Mouse (Mus musculus) adrenal gland, postnatal 36 days (tissue): Measurements from ENCODE around the gene Hsp90ab1. TPM values are rescaled to one million over a fixed set of nuclear protein-coding genes. Genes with fewer than 3 reads are reported as not detected.
A peak's percentile ranks its signal among the peaks of the same experiment; 100 is the strongest.

Source experiments
- DNase-seq, 2 experiments: peaks; one replicate each; pipeline ENCODE4 v3.0.0; 2021; ENCODE audit warnings: mixed read lengths in 1 of 2
- total RNA-seq, 2 experiments: library from RNA; stranded (reverse); gene quantifications; 2 replicates each; pipeline ENCODE4 v1.2.3; 2021

Gene Hsp90ab1
- total RNA-seq, 2 experiments from 2014 or later, result 1,888 to 2,360 TPM

DNA sequence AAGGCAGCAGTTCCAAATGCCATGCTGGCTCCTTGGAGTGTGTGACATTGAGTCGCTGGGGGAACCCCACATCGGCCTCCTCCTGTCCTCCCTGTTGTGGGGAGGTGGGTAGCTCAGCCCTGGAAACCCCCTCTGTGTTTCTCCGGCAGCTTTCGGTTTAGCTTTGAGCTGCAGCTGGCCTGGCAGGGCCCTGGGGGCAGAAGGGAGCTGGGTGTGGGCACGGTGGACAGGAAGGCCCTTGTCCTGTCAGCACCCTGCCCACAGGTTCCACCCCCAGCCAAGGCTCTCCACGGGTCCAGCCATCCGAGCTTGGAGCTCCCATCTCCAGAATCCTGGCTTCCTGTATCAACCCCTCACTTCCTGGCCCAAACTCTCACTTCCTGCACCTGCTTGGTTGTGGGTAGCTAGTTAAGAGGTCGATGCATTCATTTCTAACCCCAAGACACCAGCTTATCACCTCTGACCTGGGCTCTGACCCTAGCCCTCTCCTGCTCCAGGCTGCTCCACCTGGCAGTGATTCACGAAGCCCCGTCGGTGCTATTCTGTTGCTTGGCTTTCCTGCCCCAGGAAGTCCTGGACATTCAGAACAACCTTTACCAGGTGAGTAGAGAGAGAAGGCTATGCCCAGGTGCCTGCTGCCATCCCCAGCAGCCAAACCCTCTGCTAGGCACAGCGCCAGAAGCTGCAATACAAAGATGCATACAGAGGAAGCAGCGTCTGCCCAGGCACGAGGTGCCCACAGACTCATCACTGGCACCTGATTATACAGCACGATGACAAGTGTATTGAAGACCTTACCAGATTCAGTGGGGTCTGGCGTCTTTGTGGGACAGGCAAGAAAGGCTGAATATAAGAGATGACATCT, 14.8 kb downstream of the Hsp90ab1 start:
- DNase-seq, result no peak

DNA sequence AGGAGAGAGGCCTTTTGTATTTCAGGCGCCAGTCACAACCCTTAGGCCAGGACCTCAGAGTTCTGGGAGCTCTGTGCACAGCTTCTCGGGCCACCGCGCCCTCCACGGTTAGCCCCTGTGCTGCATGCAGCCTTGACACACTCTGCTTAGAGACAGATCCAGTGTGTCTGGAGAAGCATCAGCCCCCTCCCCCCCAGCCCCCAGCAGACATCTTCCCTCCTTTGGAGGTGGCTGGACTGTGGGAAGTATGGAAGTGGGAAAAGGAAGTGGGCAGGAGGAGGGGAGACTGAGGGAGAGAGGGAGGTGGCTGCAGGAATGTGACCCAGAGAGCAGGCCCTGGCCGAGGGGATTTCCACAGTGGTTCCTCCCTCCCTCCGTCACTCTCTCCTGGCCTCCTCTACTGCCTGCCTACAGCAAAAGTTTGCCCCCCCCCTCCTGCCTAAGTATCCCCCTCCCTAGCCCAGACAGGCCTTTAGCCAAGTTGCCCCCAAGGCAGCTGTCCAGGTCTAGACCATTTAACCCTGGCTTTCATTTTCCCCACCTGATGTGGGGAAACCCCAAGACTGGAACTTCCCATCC, 15.7 kb downstream of the Hsp90ab1 start:
- peak in 1 of 2 experiments; percentile 19 for DNase-seq

DNA sequence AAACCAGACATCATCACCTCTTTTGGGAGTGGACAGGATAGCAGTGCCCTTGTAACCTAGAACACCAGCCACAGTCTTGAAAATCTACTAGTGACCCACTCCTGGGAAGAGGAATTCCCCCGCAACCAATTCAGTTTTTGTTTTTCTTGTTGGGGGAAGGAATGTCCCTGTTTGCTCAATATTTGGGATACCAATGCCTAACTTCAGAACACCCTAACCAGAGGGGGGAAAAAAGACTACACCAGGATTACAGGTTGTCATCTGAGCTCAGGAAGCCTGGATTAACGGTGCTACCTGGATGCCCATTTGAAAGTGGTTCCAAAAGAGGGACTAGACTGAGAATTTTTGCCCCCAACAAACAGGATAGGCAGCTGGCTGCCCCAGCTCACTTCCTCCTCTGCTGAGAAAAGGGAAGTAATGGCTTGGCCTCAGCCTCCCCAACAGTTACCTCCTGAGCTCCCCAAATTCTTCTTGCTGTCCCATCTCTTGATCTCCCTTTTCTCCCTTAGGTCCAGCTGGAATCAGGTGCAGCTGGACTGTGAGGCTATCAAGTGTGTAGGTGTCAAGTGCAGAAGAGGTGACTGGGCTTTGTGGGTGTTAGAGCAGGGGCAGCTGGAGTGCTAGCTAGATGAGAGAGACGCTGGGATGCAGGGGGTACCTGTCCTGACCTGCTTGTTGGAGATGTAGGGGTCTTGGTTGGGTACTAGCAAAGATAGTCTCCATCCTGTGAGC, 16.4 kb downstream of the Hsp90ab1 start:
- DNase-seq, result no peak

DNA sequence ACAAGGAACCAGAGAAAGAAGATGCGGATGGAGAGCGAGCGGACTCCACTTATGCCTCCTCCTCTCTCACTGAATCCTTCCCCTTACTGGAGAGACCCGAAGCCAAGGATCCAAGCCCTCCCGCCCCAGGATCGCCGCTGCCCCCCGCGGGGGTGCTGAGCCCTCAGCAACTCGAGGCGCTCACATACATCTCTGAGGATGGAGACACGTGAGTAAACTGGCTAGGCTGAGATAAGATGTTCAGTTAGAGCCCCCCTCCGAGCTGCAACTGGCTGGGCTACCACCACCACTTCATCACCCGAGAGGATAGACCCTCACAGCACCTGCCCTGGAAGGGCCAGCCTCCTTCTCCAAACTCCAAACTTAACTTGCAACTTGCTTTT, 17.0 kb downstream of the Hsp90ab1 start:
- DNase-seq, result no peak

DNA sequence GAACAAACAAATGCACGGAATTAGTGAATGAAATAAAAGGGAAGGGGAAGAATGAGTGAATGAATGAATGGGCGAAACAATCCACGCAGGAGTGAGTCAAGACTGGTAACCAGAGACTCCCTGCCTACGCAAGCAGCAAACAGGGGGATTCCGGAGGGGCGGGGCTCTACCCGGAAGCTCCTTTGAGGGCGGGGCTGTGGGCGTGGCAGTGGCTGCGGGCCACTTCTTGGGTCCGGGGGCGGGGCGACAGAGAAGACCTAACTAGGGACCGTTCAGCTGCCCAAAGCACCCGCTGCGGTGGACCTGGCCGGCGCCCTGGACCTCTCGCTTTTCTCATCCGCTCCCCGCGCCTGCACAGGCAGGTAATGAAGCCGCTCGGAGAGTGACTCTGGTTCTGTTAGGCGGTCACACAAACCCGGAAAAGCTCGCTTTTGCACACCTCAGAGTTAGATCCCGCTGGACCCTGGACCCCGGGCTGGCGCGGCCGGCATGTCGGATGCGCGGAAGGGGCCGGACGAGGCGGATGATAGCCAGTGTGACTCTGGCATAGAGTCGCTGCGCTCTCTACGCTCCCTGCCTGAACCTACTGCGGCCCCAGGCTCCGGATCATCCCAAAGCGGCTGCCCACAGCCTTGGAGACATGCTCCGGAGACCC, 17.5 kb downstream of the Hsp90ab1 start, which contains the start of gene Nfkbie:
TSS of gene Nfkbie (plus strand) at position 252 of the 655 bp plus-strand sequence.
- DNase-seq, result peak; percentile 98 to 99

DNA sequence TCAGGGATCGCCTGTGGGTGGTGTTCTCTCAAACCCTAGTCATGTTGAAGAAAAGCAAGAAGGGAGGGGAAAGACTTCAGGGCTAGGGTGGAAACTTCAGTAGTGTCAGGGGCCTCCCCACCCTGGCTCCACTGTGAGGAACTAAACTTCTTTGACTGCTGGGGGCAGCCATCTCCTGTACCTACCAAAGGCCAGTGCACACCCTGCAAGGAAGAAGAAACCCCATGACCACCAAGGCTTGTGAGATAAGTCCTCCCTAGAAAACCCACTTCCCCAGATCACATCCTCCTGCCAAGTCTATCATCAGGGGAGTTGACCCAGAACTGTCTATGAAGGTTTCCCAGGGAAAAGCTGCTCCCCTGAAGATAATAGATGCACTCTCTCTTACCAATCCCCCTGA, 18.7 kb downstream of the Hsp90ab1 start:
- DNase-seq, result no peak

DNA sequence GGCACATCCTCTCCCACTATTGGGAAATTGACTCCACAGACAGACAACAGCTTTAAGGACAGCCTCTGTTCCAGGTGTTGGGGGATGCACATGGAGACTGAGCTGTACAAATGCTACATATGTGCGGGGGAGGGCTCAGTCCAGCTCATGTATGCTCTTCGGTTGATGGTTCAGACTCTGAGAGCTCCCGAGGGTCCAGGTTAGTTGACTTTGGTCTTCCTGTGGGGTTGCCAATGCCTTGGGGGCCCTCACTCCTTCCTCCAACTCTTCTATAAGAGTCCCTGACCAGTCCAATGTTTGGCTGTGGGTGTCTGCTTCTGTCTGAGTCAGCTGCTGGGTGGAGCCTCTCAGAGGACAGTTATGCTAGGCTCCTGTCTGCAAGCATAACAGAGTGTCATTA, 20.0 kb downstream of the Hsp90ab1 start:
- DNase-seq, result no peak

DNA sequence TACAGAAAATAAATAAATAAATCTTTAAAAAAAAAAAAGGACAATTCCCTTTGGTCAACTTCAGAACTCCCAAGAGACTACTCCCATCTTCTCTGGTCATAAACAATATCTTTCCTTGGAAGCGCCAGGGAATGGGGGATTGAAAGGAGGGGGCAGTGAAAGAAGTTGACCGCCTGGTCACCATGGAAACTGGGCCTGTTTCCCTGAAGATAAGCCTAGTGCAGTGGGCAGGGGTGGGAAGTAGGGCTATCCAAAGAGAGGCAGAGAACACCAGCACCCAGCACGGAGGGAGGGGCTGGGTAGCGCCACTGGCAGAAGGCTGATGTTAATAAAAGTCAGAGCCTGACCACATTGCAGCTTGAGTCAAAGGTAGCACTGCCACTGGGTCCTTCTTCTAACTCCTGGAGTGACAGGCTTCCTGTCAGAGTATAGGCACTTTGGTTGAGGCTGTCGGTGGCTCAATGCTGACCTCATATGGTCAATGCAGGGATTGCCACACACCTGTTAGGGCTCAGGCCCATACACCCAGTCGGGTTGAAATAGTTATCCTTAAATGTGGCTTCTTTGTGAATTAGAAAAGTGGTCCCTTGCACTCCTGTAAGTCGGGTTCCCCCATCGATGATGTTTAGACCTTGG, 21.1 kb downstream of the Hsp90ab1 start:
- peak; percentile 79 to 81 for DNase-seq

DNA sequence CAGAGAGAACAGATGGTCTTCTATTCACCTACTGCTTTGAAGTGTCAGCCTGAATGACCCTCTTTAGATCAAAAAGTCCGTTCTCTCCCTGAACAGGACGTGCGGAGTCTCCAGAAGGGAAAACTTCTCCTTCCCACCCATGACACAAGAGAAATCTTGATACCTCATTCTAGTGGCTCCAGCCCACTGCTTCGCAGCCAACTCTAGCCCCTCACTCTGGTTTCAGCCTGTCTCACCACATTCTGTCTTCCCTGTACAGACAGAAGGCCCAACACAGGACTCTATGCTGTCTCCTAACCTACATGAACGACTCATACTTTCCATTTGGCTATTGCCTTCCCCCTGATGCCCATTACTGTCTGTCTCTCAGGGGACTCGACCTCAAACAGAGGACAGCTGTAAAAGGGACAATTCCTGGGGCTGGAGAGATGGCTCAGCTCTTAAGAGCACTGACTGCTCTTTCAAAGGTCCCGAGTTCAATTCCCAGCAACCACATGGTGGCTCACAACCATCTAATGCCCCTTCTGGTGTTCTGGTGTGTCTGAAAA, 21.7 kb downstream of the Hsp90ab1 start:
- no peak for DNase-seq

DNA sequence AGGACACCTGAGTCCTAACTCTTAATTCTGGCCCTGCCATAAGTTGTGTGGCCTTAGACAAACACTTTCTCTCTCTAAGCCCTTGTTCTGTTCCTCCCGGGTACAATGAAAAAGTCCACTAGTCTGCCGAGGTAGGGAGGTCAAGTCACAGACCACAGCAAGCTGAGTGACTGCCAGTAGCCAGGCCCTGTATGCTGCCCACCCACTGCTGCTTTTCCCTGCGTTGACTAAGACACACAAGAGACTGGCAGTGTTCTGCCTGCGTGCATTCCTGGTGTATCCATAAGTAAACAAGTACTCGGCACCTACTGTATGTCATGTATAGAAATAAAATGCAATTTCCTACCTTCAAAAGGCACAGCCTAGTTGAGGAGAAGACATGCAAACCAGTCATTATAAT, 22.8 kb downstream of the Hsp90ab1 start:
- no peak for DNase-seq

DNA sequence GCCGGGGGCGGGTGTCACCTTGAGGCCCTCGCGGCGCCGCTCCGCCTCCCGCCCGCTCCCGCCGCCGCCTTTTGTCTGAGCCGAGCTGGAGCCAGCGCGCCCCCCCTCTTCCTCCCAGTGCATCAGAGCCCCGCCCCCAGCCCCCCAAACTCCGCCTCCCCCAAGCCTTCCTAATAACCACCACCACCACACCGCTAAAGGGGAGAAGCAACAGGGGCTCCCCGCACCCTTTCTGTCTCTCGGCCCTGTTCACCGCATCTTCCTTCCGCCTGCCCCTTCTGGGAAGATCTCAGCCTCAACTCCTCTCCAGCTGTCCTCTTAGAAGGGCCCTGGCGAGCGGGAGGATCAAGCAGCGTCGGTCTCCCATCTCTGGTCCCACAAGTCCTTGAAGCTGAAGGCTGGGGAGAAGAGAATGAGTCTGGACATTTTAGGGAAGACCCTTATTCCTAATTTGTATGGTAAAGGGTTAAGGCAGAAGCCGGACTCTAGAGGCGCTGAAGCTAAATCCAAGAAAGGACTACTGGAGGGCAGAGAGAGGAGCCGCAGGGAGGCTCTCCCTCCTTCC, 23.4 kb downstream of the Hsp90ab1 start, which contains the start of gene Tmem151b:
TSS of gene Tmem151b (minus strand) at position 61 of the 565 bp plus-strand sequence.
- peak in 1 of 2 experiments; percentile 37 for DNase-seq

DNA sequence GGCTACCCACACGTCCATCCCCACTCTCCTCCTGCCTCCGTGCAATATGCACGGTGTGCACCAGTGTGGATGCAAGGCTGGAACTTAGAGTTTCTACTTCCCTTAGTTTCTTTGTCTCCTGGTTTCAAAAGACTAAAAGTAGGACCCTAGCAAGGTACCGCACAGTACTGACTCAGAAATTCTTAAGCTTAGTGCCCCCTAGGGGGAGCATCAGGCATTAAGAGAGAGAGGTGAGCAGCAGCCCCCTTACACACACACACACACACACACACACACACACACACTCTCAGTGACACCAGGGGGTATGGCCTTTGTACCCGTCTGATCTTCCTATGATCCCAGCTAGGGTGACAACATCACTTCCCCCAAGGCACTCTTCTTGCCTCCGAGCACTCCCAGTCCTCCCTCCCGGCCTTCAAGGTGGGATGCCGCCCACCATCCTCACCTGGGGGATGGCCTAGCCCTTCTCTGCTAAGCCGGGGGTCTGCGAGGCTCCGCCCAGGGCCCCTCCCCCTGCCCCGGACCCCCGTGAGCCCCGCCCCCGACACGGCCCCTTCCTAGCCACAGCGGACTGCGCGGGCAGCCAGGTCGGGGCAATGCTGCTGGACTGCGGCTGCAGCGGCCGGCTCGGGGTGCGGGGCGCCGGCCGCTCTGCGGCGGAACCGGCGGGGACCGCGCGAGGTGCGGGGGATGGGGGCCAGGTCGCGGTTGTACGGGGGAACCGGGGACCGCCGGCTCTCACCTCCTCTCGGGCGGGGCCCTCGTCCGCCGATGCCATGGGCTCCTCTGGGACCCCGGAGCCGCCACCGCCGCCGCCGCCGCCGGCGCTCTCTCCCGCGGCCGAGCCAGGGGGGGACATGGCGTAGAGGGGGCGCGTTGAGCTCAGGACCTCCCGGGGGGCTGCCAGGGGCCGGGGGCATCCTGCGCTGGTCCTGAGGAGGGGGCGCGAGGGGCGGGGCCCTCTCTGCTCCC, 24.2 kb downstream of the Hsp90ab1 start:
- DNase-seq, result peak in 1 of 2 experiments; percentile 29

DNA sequence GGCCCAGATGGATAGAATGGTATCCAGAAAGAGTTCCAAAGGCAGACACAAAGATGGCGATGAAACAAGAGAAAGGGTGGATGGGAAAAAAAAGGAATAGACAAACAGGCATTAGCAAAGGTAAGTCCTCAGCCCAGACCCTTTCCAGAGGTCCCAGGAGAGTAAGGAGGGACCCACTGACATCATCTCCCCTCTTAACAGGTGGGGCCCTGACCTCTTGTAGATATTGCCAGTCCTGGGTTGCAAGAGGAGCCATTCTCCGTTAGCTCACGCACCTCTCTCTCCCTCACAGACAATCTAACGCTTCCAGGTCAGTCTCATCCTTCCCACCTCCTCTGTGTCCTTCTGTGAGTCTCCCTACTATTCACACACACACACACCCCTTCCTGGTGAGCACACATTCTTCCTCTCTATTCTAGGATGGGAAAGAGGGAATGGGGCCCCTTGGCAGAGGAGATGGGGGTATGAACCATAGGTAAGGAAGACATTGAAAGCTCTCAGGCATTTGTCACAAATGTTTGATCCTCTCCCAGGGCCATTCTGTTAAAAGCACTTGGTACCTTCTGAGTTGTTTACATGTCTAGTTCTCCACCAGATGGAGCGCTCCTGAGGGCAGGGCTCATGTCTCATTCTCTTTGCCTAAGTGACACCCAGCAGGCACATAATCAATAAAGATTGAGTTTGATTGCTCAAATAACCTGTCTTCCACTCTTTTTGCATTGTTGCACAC, 25.4 kb downstream of the Hsp90ab1 start:
- DNase-seq, result no peak

DNA sequence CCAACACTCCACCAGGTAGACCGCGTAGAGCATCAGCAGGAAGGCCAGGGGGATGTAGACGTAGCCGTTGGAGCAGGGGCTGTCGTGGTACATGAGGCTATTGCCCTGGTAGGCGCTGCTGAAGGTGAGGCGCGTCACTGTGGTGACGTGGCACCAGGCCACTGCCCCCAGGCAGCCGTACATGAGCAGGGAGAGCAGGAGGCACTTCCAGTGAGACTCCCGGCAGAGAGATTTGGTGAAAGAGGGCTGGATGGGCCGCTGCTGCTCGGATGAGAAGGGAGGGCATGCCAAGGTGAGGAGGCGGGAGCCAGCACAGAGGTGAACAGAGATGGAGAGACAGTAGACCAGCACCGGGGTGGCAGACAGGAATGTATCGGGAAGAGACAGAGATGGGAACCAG, 26.1 kb downstream of the Hsp90ab1 start:
- DNase-seq, result no peak

DNA sequence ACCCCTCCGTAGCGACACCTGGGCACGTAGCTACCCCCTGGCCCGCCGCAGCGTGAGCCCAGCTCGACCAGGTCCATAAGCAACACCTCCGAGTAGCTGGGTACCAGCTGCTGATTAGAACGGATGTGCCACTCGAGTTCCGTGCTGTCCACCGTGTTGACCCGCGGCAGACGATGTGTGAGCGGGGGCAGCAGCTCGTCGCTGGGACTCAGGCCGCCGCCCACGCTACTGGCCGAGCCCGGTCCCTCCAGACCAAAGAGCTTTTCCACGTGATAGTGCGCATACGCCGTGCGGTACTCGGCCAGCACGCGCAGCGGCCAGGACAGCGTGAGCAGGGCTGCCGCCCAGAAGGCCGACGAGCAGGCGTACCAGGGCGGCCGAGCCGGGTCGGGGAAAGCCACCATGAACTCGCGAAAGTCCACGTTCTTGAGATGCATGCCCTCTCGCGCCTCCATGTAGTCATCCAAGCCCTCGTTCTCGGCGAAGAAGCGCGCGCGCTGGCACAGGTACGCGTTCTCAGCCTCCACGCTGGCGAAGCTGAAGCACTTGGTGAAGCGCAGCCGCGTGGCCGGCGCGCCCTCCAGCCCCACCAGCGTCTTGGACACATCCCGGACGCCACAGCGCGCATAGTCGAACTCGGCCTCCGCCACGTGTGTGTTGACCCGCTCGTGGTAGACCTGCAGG, 27.7 kb downstream of the Hsp90ab1 start:
- no peak for DNase-seq

DNA sequence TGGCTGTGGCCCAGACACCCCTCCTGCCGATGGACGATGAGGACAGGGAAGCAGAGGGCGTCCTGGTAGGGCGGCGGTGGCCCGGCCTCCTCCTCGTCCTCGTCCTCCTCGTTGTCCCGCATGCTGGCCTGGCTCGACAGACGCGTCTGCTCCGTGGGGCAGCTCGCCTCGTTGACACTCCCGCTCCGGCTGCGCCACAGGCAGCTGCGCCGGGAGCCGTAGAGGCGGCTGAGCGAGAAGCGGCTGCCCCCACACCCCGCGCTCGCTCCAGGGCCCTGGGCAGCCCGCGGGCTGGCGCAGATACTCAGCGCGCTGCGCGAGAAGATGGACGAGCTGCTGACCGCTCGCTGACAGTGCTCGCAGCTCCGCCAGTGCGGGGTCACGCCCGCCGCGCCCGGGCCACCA, 28.2 kb downstream of the Hsp90ab1 start:
- DNase-seq, result no peak

DNA sequence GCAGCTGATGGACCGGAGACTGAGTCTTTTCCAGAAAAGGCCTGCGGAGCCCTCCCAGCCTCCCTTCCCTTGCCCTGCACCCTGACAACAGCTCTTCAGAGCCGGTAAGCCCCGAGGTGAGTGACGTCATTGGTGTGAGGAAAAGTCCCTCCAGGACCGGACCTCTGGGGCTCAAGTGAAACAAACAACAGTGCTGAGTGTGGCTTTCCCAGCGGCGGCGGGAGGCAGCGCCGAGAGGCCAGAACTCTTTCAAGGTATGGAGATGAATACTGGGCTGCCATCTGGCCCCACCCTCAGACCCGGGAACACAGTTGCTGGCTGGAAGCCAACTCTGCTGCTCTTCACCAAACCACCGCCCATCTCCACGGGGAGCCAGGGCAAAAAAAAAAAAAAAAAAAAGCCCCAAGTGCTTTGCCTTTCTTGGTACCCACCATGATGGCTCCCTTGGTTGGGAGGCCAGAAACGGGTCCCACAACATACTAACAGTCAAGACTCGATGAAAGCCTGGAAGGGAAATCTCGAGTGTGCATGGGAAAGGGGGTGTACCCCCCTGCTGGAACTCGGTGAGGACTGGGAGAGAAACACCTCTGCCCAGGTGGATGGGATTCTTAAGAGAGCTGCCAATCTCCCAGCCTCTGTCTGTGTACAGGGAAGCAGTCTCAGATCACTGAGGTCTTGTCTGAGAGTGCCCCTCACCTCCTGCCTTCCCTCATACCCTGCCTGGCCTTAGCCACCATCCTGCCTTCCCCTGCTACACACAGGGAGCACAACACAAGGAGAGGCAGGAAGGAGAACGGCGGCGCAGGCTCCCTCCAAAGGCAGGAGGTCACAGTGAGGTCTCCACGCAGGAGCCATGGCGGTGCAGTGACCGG, 28.8 kb downstream of the Hsp90ab1 start:
- DNase-seq, result no peak

DNA sequence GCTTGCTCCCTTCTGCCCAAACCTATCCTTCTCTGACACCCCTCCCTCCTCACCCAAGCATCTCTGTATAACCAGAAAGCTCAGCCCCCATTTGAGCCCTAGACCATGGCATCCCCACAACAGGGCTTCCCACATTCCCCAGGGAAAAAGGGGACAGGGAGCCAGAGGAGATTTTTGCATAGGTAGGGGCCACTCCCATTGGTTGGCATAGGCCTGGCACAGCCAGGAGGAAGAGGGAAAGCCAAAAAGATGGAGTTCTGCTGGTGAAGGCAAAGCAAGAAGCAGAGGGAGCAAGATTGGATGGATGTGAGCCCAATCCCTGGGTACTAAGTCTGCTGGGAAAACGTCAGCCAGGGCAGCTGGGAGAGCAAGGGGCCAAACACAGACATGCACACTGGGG, 30.0 kb downstream of the Hsp90ab1 start:
- DNase-seq, result no peak
